8 mouse cellular contexts compared by ENCODE assay signal in the genomic region with DNA sequence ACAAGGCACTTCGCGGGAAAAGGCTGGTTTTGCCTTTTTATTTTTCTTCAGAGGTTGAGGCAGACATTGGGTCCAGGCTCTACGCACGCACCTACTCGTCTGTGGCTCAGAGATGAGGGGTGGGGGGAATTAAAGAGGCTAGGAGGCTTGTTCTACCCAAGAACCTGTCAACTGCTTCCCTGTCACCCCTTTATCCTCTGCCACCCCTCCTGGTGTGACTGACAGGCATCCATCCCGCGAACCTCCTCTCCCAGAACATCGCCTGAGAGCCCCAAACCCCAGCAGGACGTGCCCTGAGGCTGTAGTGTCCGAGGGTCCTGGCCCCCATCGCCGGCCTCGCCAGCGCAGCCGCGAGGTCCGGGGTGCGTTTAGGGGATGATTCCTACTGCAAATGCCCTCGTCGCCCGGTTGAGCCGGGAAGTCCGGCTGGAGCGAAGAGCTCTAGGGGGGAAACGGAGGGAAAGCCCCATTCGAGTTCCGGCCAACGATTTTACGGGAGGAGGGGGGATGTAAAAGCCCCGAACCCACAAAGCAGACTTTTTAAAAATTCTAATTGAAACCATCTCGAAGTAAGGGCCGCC. TPM values are rescaled to one million over a fixed set of nuclear protein-coding genes. Genes with fewer than 3 reads are reported as not detected.
A peak's percentile ranks its signal among the peaks of the same experiment; 100 is the strongest.
DNase-seq lines count a peak whose midpoint lies in the region; ATAC-seq and TF ChIP-seq lines count a peak whose summit lies in the region.

No protein-coding gene starts in this region.

- no peaks in the 10 kb centered on the region for H3K79me2 ChIP-seq in liver, adult 2 months (ENCODE audit: control insufficient read depth, insufficient read depth, low read length)

- H3K27me3 ChIP-seq in cerebellum, adult 2 months (ENCODE audit: control insufficient read depth, insufficient read depth, low read length), result no peaks in the 10 kb centered on the region
- H3K27me3 ChIP-seq in hindbrain, embryonic 16.5 days (replicated peaks; ENCODE audit: control insufficient read depth, insufficient read depth, low read length), result no peaks in the 10 kb centered on the region
- no peaks in the 10 kb centered on the region for H3K27me3 ChIP-seq in liver, adult 2 months (ENCODE audit: control insufficient read depth, insufficient read depth, low read length)
- H3K27me3 ChIP-seq in neural tube, embryonic 14.5 days (ENCODE audit: control insufficient read depth, insufficient read depth, low read length), result no peaks in the 10 kb centered on the region

- no peaks in the 10 kb centered on the region for H3K36me3 ChIP-seq in hindbrain, embryonic 16.5 days (ENCODE audit: control insufficient read depth, insufficient read depth, low read length)
- H3K36me3 ChIP-seq in liver, adult 2 months (ENCODE audit: control insufficient read depth, insufficient read depth, low read length), result no peaks in the 10 kb centered on the region
- H3K36me3 ChIP-seq in neural tube, embryonic 14.5 days (ENCODE audit: control insufficient read depth, insufficient read depth, low read length), result no peaks in the 10 kb centered on the region

- H3K4me2 ChIP-seq in hindbrain, embryonic 16.5 days (ENCODE audit: low read length), result peak overlapping the region; percentile 100
- H3K4me2 ChIP-seq in neural tube, embryonic 14.5 days (ENCODE audit: low read depth, low read length), result peak overlapping the region; percentile 99

- H3K9me3 ChIP-seq in hindbrain, embryonic 16.5 days (ENCODE audit: control insufficient read depth, low read length), result no peaks in the 10 kb centered on the region
- H3K9me3 ChIP-seq in neural tube, embryonic 14.5 days (ENCODE audit: control insufficient read depth, low read length), result no peaks in the 10 kb centered on the region

- peak overlapping the region; percentile 84 for H3K9ac ChIP-seq in hindbrain, embryonic 16.5 days (ENCODE audit: low read depth, low read length)
- H3K9ac ChIP-seq in liver, adult 2 months (ENCODE audit: low read depth, low read length), result peak overlapping the region; percentile 86
- H3K9ac ChIP-seq in neural tube, embryonic 14.5 days (replicated peaks; ENCODE audit: low read depth, low read length), result peak overlapping the region; percentile 93

- 2% methylated on average over 32 of the region's 32 CpGs for WGBS in cerebellum, adult 2 months
- under 1% methylated on average over 32 of the region's 32 CpGs for WGBS in hindbrain, embryonic 16.5 days
- WGBS in liver, adult 2 months, result 1% methylated on average over 32 of the region's 32 CpGs
- WGBS in neural tube, embryonic 14.5 days, result under 1% methylated on average over 32 of the region's 32 CpGs

- ATAC-seq in hindbrain, embryonic 16.5 days, result no peak
- ATAC-seq in neural tube, embryonic 14.5 days (ENCODE audit: low read depth), result peak; percentile 42

- no peak for TF ChIP-seq POLR2A in cerebellum, adult 2 months (IDR thresholded peaks at IDR 0.05; ENCODE audit: borderline replicate concordance, insufficient read depth, low read length)
- no peak for TF ChIP-seq POLR2A in liver, adult 2 months (IDR thresholded peaks at IDR 0.05; ENCODE audit: extremely low read depth, insufficient read depth, low read length)

- H3K27ac ChIP-seq in cerebellum, adult 2 months (ENCODE audit: insufficient read depth, low read length), result peak overlapping the region; percentile 96
- H3K27ac ChIP-seq in hindbrain, embryonic 16.5 days (ENCODE audit: low read depth, low read length), result peak overlapping the region; percentile 98
- H3K27ac ChIP-seq in liver, adult 2 months (replicated peaks; ENCODE audit: insufficient read depth, low read depth, low read length), result peak overlapping the region; percentile 80
- peak overlapping the region; percentile 98 for H3K27ac ChIP-seq in neural tube, embryonic 14.5 days (ENCODE audit: low read depth, low read length)

- TF ChIP-seq CTCF in cerebellum, adult 2 months (IDR thresholded peaks at IDR 0.05; ENCODE audit: borderline replicate concordance, insufficient read depth, low read depth, low read length), result no peak
- no peak for TF ChIP-seq CTCF in liver, adult 2 months (IDR thresholded peaks at IDR 0.05; ENCODE audit: low read depth, low read length)

- peak overlapping the region; percentile 61 for H3K4me3 ChIP-seq in cerebellum, adult 2 months (replicated peaks; ENCODE audit: insufficient read depth, low read depth, low read length)
- peak overlapping the region; percentile 59 for H3K4me3 ChIP-seq in hindbrain, embryonic 16.5 days (ENCODE audit: low read length)
- H3K4me3 ChIP-seq in liver, adult 2 months (ENCODE audit: insufficient read depth, low read depth, low read length), result peak overlapping the region; percentile 68
- H3K4me3 ChIP-seq in neural tube, embryonic 14.5 days (ENCODE audit: low read depth, low read length), result peak overlapping the region; percentile 54

- DNase-seq in thymus, postnatal 14 days, result peak; percentile 63
- DNase-seq in thymus, postnatal 25 days, result no peak
- peak in 1 of 2 experiments; percentile 78 for DNase-seq in cerebellum, adult 2 months
- peak; percentile 46 for DNase-seq in gastrocnemius, adult 18-20 months (ENCODE audit: low spot score)
- DNase-seq in liver, adult 2 months (ENCODE audit: extremely low read depth, low read depth, low spot score), result peak; percentile 31
- no peak for DNase-seq in ovary, adult 18-20 months (ENCODE audit: low spot score)

- no peaks in the 10 kb centered on the region for H3K4me1 ChIP-seq in cerebellum, adult 2 months (ENCODE audit: control insufficient read depth, insufficient read depth, low read length)
- peaks cover 32% of the 10 kb centered on the region for H3K4me1 ChIP-seq in hindbrain, embryonic 16.5 days (ENCODE audit: control insufficient read depth, insufficient read depth, low read depth, low read length)
- no peaks in the 10 kb centered on the region for H3K4me1 ChIP-seq in liver, adult 2 months (ENCODE audit: control insufficient read depth, insufficient read depth, low read length)
- H3K4me1 ChIP-seq in neural tube, embryonic 14.5 days (ENCODE audit: control insufficient read depth, insufficient read depth, low read length), result peaks cover 29% of the 10 kb centered on the region

RNA-seq across cellular contexts. Expression of a gene that starts 34.5 kb away (rescaled TPM):
- 32.5 and 32.7 TPM in 2 replicates for polyA plus RNA-seq in cerebellum, adult 2 months (2012; rRNA removed)
- 10 to 100 TPM in 1 of 2 experiments, 1 to 10 TPM in 1; 9.9 to 13.2 TPM for total RNA-seq in gastrocnemius, adult 18-20 months (2021)
- 2.7 and 3.2 TPM in 2 replicates for polyA plus RNA-seq in hindbrain, embryonic 16.5 days (2015; fragmentation: Nextera tagmentation; extraction: Ambion mirVana)
- 1.8 and 4.8 TPM in 2 replicates for total RNA-seq in liver, adult 2 months (2014; rRNA removed)
- polyA plus RNA-seq in liver, adult 2 months (2012; rRNA removed), result 6.3 and 14.3 TPM in 2 replicates
- 1.4 and 1.9 TPM in 2 replicates for polyA plus RNA-seq in neural tube, embryonic 14.5 days (2014; fragmentation: Nextera tagmentation; extraction: Ambion mirVana)

Comparison
In these comparisons a context has a peak if more than half of its experiments do, and no peak if none do; other contexts are left out.
1. DNase-seq: peak in thymus, postnatal 14 days (single experiment), gastrocnemius, adult 18-20 months (single experiment) and liver, adult 2 months (single experiment); none in thymus, postnatal 25 days (single experiment) and ovary, adult 18-20 months (single experiment).
2. Peak in every context shown above with its lines, with median percentiles within 50 percentile points of each other: H3K27ac ChIP-seq, H3K4me3 ChIP-seq and H3K9ac ChIP-seq.